Mouse (Mus musculus): ENCODE measurements at regions not wholly inside any gene's neighbourhood (a gene's known extent, or its start where the extent isn't known, plus 50 kb on each side); places are given as distances from the start of the nearest gene placed in this dataset.

- TF ChIP-seq POLR2A (IDR thresholded peaks at IDR 0.05; ENCODE audit: borderline replicate concordance, extremely low read depth, low read depth, low read length) (no peak), CTCF (IDR thresholded peaks at IDR 0.05; ENCODE audit: insufficient read depth, low read length) (no peak)
These were observed 281.5 kb downstream of the Klf6 start for GRCm38 (mm10) chr13:6142771-6143170.

Data from lung, adult 2 months (tissue).